Mouse (Mus musculus): ENCODE measurements around the gene Gm13278.
"Not testable (repeated sequence)": the region's sequence is repeated elsewhere in the genome, so short reads cannot be mapped to it uniquely, and the experiment has no call there.

Gene Gm13278

GRCm38 (mm10) chr4:88791250-88791649 lies at the start of gene Gm13278:
Gene Gm13278, plus strand, starts transcription at chr4:88791550.
- not testable (repeated sequence) for DNase-seq

DNA sequence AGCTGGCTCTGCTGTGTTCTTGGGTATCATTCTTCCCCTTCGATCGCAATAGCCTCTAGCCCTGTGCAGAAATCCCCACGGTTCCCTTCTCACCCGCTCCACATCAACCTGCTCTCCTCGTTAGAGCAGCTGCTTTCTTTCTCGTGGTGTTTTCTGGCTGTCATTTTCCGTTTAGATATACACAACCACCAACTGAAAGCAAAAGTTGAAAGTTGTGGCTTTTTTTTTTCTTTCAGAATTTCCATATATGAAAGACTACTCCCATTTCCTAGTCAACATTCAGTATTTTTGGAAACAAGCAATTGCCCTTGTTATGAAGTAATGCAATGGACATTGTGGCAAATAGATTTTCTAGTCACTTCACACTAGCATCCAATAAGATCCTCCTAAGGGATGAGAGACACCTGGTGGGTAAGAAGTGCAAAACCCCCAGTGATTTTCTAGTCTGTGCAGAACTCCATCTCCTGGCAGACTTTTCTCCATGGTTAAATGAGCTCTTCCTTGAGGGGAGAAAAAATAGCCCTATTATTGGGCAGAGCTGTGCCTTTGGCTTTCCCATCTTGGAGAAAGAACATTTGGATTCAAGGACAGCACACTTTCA lies 48.5 kb upstream of the Gm13278 start:
- DNase-seq, result no peak

- no peak for DNase-seq
Observed at GRCm38 (mm10) chr4:88744207-88744606, 47.1 kb upstream of the Gm13278 start.

GRCm38 (mm10) chr4:88749926-88750325 lies 41.4 kb upstream of the Gm13278 start:
- DNase-seq, result no peak

DNA sequence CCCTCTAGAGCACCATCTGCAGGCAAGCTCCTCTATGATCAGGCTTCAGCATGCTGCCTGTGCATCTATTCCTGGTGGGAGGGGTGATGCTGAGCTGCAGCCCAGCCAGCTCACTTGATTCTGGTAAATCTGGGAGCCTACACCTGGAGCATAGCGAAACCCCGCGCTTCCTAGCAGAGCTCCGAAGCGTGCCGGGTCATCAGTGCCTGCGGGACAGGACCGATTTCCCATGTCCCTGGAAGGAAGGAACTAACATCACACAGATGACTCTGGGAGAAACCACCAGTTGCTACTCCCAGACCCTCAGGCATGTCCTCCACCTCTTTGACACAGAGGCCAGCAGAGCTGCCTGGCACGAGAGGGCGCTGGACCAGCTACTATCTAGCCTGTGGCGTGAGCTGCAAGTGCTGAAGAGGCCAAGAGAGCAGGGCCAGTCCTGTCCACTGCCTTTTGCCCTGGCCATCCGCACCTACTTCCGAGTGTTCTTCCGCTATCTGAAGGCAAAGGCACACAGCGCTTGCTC lies 36.5 kb upstream of the Gm13278 start, which contains the start of gene Gm13271:
TSS of gene Gm13271 (plus strand) at position 51 of the 523 bp plus-strand sequence.
- DNase-seq, result peak; percentile 73

DNA sequence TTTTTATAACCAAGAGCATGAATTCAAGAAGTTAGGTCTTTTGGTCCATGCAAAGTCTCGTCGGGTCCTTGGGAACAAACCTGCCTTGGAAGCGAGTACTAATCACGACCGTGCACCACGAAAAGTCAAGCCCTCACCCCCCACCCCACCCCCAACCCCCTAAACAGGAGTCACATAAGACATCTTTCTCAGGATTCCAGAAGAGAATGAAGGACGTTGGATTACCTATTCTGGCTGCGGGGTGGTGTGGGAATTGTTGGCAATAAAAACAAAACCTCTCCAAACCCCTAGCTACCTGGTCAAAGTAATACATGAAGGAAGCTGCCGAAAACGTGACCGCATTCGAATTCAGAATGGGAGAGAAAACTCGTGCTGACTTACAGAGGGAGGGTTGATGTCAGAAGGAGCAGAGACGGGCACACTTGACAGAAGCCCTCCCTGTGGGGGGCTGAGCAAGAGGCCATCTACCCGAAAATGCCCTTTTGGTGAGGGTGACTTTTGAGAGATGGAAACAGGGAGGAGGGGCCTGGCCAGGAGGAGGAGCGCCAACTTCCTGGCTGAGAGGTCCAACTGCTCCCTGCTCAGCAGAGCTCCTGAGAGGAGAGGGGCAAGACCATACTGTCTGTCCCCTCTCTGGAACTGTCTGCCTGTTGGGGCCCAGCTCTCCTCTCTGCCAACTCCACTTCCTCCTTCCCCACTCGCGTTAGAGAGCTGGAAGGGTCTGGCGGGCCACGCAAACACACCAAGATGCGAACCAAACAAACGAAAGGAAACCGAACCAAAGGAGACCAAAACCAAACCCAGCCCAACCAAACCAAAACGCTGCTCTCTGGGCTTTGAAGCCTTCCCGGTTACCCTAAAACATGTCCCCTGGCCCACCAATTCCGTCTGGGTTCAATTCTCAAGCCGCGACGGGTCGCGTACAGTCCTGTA lies 34.5 kb upstream of the Gm13278 start:
- peak; percentile 18 for DNase-seq

DNA sequence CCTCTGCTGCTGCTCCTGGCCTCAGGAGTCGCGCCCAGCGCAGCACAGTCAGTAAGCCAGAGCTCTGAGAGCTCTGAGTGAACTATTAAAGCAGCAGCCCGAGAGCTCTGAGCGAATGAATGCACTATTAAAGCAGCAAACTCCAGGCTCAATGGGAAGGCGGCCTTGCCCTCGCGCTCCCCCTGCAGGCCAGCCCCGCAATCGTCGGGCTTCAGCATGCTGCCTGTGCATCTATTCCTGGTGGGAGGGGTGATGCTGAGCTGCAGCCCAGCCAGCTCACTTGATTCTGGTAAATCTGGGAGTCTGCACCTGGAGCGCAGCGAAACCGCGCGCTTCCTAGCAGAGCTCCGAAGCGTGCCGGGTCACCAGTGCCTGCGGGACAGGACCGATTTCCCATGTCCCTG lies 33.7 kb upstream of the Gm13278 start:
- DNase-seq, result peak; percentile 95

- DNase-seq, result peak; percentile 30
Observed at GRCm38 (mm10) chr4:88758751-88759150, 32.6 kb upstream of the Gm13278 start.

GRCm38 (mm10) chr4:88759610-88760268 lies 31.6 kb upstream of the Gm13278 start, which contains the start of gene Gm13283:
Gene Gm13283, plus strand, starts transcription at chr4:88760119.
- peak; percentile 51 for DNase-seq

DNA sequence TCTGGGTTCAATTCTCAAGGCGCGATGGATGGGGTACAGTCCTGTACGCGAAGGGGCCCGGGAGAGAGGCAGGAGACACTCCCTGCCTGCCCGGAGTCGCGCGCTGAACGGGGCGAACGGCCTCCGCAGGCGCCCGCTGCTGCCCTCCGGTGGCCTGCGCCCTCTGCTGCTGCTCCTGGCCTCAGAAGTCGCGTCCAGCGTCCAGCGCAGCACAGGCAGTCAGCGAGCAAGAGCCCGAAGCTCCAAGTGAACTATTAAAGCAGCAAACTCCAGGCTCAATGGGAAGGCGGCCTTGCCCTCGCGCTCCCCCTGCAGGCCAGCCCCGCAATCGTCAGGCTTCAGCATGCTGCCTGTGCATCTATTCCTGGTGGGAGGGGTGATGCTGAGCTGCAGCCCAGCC lies 30.9 kb upstream of the Gm13278 start:
- DNase-seq, result peak; percentile 89

GRCm38 (mm10) chr4:88761776-88762175 lies 29.6 kb upstream of the Gm13278 start:
- DNase-seq, result peak; percentile 65

GRCm38 (mm10) chr4:88762341-88762740 lies 29.0 kb upstream of the Gm13278 start:
- not testable (repeated sequence) for DNase-seq

GRCm38 (mm10) chr4:88763384-88764018 lies 27.8 kb upstream of the Gm13278 start:
- DNase-seq, result peak; percentile 80

DNA sequence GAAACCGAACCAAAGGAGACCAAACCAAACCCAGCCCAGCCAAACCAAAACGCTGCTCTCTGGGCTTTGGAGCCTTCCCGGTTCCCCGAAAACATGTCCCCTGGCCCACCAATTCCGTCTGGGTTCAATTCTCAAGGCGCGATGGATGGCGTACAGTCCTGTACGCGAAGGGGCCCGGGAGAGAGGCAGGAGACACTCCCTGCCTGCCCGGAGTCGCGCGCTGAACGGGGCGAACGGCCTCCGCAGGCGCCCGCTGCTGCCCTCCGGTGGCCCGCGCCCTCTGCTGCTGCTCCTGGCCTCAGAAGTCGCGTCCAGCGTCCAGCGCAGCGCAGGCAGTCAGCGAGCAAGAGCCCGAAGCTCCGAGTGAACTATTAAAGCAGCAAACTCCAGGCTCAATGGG lies 17.8 kb upstream of the Gm13278 start, which contains the start of gene Gm13290:
TSS of gene Gm13290 (plus strand) at position 301 of the 400 bp plus-strand sequence.
- DNase-seq, result not testable (repeated sequence)

DNA sequence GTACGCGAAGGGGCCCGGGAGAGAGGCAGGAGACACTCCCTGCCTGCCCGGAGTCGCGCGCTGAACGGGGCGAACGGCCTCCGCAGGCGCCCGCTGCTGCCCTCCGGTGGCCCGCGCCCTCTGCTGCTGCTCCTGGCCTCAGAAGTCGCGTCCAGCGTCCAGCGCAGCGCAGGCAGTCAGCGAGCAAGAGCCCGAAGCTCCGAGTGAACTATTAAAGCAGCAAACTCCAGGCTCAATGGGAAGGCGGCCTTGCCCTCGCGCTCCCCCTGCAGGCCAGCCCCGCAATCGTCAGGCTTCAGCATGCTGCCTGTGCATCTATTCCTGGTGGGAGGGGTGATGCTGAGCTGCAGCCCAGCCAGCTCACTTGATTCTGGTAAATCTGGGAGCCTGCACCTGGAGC lies 14.7 kb upstream of the Gm13278 start, which contains the start of gene Gm13289:
TSS of gene Gm13289 (plus strand) at position 301 of the 400 bp plus-strand sequence.
- DNase-seq, result not testable (repeated sequence)

- DNase-seq, result not testable (repeated sequence)
Observed at GRCm38 (mm10) chr4:88779550-88779949, 11.8 kb upstream of the Gm13278 start, which contains the start of gene Gm13272. Gene Gm13272, plus strand, starts transcription at chr4:88779850.

DNA sequence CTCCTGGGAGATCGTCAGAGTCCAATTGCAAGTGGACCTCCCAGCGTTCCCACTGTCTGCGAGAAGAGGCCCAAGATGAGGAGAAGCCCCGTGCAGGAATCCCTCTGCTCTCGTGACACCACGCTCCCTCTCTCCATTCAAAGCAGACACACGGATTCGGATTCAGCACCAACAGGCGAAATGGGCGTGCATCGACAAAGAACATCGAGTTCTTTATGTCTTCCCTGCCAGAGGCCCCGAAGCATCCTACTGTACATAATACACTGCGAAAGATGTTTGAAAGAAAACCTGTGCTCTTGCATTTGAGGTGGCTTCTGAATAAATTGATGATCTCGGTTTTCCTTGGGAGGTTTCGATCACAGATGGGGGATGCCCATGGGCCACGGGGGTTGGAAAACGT lies 11.0 kb upstream of the Gm13278 start:
- not testable (repeated sequence) for DNase-seq

DNA sequence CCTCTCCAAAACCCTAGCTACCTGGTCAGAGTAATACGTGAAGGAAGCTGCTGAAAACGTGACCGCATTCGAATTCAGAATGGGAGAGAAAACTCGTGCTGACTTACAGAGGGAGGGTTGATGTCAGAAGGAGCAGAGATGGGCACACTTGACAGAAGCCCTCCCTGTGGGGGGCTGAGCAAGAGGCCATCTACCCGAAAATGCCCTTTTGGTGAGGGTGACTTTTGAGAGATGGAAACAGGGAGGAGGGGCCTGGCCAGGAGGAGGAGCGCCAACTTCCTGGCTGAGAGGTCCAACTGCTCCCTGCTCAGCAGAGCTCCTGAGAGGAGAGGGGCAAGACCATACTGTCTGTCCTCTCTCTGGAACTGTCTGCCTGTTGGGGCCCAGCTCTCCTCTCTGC lies 9.5 kb upstream of the Gm13278 start, which contains the start of gene Ifnz:
TSS of gene Ifnz (plus strand) at position 301 of the 400 bp plus-strand sequence.
- not testable (repeated sequence) for DNase-seq

DNA sequence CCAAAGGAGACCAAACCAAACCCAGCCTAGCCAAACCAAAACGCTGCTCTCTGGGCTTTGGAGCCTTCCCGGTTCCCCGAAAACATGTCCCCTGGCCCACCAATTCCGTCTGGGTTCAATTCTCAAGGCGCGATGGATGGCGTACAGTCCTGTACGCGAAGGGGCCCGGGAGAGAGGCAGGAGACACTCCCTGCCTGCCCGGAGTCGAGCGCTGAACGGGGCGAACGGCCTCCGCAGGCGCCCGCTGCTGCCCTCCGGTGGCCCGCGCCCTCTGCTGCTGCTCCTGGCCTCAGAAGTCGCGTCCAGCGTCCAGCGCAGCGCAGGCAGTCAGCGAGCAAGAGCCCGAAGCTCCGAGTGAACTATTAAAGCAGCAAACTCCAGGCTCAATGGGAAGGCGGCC lies 9.0 kb upstream of the Gm13278 start:
- peak; percentile 40 for DNase-seq

GRCm38 (mm10) chr4:88785409-88785808 lies 5.9 kb upstream of the Gm13278 start, which contains the start of gene Gm13276:
Gene Gm13276, plus strand, starts transcription at chr4:88785709.
- not testable (repeated sequence) for DNase-seq

- peak; percentile 85 for DNase-seq
Observed at GRCm38 (mm10) chr4:88788402-88788801, 2.9 kb upstream of the Gm13278 start, which contains the start of gene Gm13277. Gene Gm13277, plus strand, starts transcription at chr4:88788632.

All from kidney, adult 9 months (tissue).